Mouse (Mus musculus) frontal cortex, postnatal 25 days (tissue): ENCODE data around the gene Rbm6.

Source experiments
- DNase-seq, 2 experiments: peaks; one replicate each; pipeline ENCODE4 v3.0.0; 2022; ENCODE audit warnings: low spot score in 2 of 2

Gene Rbm6

DNA sequence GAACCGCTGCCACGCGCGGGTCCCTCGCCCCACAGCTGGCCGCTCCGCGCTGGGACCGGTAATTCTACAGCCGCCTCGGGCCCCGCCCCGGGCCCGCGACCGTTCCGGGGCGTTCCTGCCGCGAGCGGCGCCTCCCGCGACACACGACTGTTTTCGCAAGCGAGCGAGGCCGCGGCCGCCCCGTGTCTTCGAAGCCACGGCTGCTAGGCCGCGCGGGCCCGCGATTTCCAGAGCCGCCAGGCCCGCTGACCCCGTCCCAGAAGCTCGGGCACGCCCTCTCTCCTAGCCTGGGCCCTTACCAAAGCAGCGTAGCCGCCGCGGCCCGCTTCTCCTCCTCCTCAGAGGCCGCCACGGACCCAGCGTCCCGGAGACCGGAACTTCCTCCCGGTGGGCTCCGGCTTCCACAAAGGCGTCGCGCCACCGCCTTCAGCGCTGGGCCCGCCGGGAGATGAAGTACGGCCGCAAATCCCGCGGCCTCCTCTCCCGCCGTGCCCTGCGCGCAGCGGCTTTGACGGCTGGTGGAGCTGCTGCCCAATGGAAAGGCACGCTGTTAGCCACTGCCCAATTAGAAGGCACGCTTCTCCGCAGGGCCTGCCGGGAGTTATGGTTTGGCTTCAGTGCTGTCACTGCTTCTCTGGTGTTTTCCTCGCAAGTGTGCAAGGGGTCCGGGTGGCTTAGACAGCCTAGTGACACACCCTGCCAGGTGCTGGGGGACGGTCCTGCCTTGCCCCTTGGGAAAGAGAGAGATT, 513 bp downstream of the Rbm6 start:
- peak; percentile 90 to 93 for DNase-seq

DNA sequence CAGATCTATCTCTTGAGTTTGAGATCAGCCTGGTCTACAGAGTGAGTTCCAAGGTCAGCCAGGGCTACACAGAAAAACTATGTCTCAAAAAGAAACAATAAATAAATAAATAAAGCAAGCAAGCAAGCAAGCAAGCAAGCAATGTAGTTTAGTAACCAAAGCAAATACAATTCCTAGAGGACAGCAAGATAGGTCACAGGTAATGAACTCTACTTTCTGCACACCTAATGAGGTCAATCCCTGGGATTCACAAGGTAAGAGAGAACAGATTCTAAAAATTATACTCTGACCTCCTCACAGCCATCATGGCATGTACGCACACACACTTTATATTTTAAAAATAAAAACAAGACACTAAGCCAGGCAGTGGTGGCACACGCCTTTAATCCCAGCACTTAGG, 7.0 kb downstream of the Rbm6 start:
- no peak for DNase-seq

DNA sequence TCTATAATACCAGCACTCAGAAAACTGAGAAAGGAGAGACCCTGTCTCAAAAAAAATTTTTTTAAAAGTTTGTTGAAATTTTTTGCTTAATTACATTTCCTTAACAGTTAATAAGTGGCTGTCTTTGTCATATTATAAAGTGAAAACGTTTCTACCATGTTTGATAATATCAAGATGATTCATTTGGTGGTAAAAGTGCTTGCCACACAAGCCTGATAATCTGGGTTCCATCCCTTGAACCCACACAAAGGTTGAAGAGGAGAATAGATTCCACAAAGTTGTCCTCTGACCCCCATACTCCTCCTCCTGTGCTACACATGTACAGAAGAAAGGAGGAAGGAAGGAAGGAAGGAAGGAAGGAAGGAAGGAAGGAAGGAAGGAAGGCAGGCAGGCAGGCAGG, 8.5 kb downstream of the Rbm6 start:
- no peak for DNase-seq

DNA sequence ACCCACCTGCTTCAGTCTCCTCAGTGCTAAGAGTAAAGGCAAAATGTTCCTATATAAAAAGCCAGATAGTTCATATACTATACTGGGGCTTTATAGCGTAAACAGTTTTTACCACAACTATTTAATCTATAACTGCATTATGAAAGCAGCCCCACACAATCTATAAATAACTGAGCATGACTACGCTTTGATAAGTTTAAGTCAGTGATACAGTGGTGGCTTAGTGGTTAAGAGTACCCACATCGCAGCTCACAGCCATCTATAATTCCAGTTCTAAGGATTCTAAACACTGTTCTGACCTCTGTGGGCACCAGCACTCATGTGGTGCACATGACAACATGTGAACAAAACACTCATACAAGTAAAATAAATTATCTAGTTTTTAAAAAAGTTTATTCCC, 14.7 kb downstream of the Rbm6 start:
- DNase-seq: no peak

DNA sequence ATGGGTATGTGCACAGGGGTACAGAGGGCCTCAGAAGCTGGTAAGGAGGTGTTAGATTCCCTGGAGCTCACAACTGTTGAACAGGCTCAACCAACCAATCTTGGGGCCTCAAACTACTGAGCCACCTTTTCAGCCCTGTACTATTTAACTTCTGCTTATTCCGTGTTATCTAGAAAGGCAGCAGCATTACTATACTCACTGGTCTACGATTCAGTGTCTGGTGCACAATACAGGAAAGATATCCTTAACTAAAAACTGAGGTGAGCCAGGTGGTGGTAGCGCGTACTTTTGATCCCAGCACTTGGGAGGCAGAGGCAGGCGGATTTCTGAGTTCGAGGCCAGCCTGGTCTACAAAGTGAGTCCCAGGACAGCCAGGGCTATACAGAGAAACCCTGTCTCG, 24.1 kb downstream of the Rbm6 start:
- no peak for DNase-seq

DNA sequence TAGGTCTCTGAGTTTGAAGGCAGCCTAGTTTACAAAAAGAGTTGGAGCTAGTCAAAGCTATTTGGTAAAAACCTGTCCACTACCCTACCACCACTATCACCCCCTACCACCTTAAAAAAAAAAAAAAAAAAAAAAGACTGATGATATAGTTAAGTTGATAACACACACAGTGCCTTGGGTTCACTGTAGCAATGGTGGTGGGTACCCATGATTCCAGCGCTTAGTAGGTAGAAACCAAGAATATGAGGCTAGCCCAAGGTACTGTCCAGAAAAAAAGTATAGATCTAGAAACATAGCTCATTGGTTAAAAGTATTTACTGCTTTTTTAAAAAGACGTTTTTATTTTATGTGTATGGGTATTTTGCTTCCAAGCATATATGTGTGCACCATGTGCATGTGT, 30.3 kb downstream of the Rbm6 start:
- no peak for DNase-seq

DNA sequence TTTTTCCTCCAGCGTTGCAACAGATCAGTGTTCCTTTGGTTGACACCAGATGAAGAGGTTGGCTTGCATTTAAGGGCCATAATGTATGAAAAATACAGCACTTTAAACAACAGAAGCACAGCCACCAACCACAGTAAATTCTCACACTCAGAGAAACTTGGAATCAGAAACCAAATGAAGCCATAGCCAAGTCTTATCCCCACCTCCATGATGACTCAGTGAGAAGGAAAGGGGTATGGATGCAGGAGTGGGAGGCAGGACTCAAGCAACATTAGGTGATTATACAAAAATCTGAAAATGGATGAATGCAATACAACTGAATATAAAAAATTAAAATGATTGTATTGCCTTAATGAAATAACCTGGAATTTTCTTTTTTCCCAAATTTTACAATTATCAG, 34.2 kb downstream of the Rbm6 start:
- no peak for DNase-seq

DNA sequence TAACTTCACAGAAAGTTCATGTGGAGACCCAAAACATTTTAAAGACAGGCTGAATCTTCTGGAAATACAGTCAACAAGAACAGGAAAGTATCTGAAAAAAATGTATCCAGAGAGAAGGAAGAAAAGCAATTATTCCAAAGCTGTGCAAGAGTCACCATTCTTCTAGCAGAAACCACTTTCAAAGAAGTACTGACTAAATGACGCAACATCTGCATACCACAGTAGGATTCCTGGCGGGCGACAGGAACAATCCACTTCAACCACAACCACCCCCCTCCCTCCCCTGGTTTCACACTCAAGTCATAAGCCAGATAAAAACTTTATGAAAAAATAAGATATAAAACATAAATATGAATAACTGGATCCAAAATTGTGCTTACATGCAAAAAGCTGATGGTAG, 39.2 kb downstream of the Rbm6 start:
- DNase-seq: no peak

DNA sequence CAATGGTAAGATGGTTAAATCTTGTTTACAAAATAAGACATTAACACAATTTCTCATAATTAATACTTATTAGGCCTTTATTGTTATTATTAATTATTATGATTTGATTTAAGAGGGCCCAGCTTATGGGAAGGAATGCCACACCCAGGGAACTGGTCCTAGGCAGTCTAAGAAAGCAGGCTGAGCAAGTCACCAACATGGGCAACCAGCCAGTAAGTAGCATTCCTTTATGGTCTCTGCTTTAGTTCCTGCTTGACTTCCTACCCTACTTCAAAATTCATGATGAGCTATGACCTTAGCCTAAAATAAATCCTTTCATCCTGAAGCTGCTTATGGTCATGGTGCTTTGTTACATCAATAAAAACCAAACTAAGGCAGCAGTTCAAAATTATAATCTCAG, 41.3 kb downstream of the Rbm6 start:
- no peak for DNase-seq

DNA sequence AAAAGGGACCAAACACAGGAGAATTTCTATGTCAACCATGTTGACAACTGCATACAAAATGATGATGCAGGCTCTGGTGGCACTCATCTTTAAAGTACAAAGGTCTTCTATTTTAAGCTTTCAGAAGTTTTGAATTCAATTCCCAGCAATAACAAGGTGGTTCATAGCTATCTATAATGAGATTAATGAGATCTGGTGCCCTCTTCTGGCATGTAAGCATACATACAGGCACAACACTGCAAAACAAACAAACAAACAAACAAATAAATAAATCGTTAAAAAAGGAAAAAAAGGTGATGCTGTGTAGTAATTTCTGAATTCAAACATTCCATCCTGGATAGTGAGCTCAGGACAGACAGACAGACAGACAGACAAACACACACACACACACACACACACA, 60.9 kb downstream of the Rbm6 start:
- DNase-seq: no peak

DNA sequence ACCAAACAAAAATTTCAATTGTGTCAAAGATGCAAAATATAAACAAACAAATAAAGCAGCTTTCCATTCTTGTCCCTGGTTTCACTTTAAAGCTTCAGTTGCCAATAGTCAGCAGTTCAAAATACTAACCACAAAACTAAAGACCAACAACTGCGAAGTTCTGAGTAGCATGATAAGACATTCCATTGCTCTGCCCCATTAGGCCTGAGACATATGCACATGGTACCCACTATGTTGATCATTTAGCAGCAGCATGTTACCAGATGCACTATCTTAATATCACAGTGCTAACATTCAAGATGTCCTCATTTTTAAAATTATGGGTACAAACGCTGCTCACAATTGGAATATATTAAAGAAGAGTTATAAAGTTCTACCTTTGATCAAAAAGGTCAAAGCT, 62.1 kb downstream of the Rbm6 start:
- no peak for DNase-seq

DNA sequence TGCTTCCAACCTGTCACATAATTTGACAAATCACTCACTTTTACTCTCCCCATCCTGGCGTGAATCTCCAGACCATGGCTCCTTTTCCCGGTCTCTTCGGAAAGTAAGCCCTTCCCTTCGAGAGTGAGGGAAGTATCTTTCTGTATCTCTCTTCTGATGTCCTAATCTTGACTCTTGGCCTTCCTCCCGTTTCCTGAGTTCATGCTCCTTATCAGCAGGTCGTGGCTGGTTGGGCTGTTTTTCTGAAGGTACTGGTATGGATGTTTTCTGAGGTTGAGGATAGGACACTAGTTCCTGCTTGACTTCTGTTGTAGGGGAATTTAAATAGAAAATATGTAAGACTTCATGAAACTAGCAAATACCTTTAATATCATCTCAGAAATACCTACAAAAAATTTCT, 81.3 kb downstream of the Rbm6 start:
- no peak for DNase-seq

DNA sequence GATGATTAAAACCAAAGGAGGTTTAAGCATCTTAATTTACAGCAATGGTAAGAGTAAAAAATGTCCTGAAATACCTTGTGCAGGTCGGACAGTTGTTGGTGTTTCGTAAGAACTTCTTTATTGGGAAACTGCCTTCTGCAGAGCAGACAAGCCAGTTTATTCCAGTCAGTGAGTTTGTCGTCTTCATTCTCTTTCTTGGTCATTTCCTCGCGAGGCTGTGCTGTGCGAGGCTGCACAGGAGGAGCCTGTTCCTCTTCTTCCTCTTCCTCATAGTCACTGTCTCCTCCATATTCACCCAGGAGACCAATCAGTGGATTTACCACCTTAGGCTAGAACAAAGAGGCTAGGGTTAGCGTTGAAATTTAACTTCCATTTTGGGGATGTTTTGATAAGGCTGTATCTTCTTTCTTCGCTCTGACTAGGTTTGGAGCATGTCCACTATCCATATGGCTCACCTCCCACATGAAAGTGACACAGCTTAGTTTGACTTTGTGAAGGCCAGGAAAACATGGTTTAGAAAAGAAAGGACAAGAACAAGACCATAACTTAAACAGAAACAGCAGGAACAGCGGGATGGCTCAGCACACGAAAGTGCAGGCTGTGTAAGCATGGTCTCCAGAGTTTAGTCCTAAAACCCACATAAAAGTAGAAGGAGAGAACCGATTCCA, 90.4 kb downstream of the Rbm6 start:
- no peak for DNase-seq

DNA sequence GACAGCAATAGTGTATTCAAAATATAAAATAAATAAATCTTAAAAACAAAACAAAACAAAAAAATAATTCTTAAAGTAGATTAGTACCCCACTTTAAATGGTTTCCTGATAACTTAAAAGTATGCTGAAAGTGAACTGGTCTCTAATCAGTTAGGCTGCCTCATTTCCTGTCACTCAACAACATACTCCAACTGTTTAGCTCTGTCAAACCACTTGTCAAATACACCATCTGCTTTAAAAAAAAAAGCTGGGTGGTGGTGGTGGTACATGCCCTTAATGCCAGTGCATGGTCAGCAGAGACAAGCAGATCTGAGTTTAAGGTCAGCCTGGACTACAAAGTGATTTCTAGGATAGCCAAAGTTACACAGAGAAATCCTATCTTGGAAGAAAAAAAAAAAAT, 96.2 kb downstream of the Rbm6 start:
- no peak for DNase-seq

DNA sequence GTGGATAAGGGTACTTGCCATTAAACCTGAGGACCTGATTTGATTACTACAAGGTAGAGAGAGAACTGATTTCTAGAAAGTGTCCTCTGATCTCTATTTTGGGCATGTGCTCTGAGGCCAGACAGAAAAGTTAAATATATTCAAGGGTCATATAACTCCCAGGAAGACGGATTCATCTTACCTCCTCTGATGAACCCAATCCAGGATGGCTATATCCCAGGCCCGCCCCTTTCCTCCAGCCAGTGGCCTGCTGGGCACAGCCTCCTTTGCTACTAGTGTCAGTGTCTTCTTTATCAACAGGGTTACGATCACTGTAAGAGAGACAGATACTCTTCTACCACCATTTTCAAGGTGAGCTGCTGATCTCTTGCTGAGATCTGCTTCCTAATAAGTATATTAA, 98.6 kb downstream of the Rbm6 start:
- no peak for DNase-seq

DNA sequence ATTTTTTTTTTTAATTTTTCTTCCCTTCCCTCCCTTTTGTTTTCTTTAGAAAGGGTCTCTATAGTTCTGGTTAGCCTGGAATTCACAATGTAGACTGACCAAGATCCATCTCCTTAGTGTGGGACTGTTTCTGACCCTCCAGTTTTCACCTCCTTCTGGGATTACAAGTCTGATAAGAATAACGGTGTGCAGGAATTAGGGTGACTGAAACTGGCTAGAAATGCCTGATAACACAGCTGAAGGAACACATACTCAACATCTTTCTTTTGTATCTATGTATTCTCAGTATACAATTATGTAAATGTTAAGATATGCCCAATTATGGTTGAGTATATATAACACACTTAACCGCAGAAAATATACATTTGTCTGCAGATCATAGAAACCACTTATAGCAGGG, 101.3 kb downstream of the Rbm6 start:
- no peak for DNase-seq

DNA sequence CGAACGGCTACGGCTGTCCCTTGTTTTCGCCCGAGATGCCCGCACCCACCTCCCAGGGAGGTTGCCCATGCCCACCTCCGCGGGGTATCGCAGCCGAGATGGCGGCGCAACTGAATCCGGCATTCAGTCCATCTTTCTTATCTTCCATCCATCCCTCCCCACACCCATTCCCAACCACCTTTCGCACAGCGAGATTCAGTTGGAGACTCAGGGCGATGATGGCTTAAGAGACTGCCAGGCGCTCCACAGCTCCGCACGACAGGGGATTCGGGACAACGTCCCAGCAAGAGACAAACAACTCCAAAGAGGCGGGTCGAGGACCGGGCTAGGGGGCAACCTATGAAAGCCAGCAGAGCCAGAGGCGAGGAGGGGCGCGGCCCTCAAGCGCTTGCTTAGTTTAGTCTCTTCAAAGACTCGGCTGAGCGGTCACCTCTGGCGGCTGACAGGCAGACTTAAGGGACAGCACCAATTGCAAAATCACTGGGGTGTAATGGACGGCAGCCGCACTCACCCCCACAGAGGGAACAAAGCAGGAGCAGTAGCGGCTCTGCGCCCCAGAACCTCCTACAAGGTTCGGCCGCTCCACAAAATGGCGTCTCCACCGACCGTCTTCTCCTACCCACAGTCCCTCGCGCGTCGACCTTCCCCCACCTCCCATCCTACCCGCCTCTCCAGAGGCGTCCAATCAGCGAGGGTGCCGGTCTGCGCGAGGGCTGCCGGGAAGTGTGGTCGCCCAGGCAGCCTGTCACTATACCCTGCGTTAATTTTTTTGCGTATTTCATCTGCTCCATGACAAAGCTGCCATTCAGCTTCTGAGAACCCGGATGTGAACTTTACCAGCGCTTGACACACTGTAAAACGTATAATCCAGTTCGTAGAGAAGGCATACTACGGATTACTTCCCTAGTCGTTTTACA, 102.4 kb downstream of the Rbm6 start, which contains the start of gene Rbm5:
Gene Rbm5, minus strand, starts transcription at position 623 of the 917 bp plus-strand sequence.
- peak; percentile 79 to 89 for DNase-seq

DNA sequence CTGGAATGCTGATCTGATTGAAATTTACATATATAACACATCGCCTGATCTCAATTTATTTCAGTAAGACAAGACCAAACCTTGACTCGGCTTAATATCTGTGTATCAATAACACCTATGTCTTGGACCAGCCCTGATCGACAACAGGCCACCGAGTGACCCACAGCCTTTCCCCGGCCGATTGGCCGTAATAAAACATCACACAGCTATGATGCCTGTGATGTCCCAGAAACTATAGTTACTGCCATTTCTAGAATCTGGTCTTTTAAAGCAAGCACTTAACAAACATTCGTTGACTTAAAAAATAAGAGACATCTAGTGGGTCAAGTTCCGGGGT, 103.0 kb downstream of the Rbm6 start:
- no peak for DNase-seq

DNA sequence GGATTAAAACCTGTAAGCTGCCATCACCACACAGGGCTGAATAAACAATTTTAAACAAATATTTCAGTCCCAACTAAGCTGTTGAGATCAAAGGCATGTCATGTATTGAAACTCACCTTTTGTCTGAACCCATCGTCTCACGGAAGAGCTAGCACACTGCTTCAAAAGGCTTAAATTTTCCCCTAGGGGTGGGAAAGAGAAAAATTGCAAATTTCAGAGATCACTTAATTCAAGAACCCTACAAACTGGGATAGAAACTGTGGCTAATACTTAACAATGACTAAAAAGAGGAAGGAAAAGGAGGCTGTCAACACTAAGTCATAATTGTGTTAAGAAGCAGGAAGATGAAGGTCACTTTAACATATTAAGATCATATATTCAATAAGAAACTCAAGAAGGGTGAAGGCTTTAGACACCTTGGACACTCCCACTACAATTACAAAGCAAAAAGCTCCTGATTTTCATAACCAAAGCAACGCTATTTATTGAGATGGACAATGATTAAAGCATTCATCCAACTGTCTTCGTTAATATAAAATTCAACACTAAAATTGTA, 103.5 kb downstream of the Rbm6 start:
- no peak for DNase-seq

DNA sequence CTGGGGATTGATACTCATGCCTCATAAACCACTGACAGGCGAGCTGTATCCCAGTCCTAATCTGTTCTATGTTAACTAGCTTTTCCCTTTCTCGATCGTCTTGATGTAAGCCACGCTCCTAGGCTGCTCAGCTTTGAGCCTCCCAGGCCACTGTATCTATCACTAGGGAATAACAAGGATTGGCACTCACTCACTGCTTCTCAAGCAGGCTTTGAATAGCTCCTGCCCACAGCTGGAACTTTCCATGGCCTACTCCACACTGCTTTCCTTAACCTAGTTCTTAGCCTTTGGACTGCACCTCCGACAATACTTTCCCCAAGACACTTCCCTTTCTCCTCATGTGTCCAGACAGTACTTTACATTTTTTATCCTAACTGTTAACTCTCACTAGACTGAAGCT, 104.2 kb downstream of the Rbm6 start:
- DNase-seq: no peak

DNA sequence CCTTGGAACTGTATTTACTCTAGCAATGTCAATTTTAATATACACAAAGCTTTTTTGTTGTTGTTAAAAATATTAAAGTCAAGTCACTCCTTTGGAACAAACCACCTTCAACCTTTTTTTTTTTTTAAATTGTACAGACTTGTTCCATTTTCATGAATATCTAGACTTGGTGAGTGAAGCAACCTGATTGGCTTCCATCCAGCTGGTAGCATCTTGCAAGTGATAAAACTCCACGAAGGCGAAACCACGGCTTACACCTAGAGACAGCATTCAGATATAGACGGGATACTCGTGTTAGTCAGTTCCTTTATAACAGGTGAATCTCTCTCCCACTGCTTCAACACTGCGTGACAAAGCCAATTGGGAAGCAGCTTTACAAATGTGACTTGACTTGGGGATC, 113.4 kb downstream of the Rbm6 start:
- DNase-seq: no peak

DNA sequence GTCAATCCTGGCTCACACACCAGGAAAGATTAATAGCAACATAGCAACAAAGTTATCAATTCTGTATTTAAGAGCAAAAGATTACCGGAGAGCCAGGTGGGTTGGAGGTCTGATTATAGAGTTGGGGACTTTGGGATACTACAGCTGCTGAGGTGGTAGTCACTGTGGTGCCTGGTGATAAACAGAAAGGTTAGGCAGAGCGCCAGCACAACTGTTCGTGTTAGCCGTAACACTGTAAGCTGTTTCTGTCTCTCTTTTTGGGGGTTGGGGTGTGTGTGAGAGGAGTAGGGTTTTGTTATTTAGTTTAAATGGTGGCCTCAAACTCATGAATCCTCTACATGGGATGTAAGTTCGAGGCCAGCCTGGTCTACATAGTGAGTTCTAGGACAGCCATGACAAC, 122.7 kb downstream of the Rbm6 start:
- DNase-seq: no peak
